Mouse (Mus musculus): ENCODE results near the gene Itprid2. TPM values are rescaled to one million over a fixed set of nuclear protein-coding genes. Genes with fewer than 3 reads are reported as not detected.

Gene Itprid2
- polyA plus RNA-seq, 1 experiment: 13.4 TPM

- no peak overlapping the region for H3K27ac ChIP-seq (ENCODE audit: insufficient read depth, low read length)
- no peaks in the 10 kb centered on the region for H3K36me3 ChIP-seq (ENCODE audit: control insufficient read depth, insufficient read depth, low read length, poor library complexity, severe bottlenecking)
- no peak overlapping the region for H3K9ac ChIP-seq (ENCODE audit: low read depth, poor library complexity, severe bottlenecking)
- H3K4me1 ChIP-seq (ENCODE audit: control insufficient read depth, insufficient read depth, low read length): no peaks in the 10 kb centered on the region
- no peaks in the 10 kb centered on the region for H3K27me3 ChIP-seq (ENCODE audit: control insufficient read depth, insufficient read depth, low read length, poor library complexity, severe bottlenecking)
- TF ChIP-seq POLR2A (IDR thresholded peaks at IDR 0.05; ENCODE audit: insufficient read depth, low read length): no peak
- TF ChIP-seq EP300 (IDR thresholded peaks at IDR 0.05; ENCODE audit: insufficient read depth, low read depth, low read length): no peak
- no peak for TF ChIP-seq CTCF (IDR thresholded peaks at IDR 0.05; ENCODE audit: low read depth, low read length)
- no peak overlapping the region for H3K4me3 ChIP-seq (ENCODE audit: low read depth, low read length)
- no peaks in the 10 kb centered on the region for H3K9me3 ChIP-seq (replicated peaks; ENCODE audit: control insufficient read depth, insufficient read depth, low read length, poor library complexity, severe bottlenecking)
Measured at GRCm38 (mm10) chr2:79704773-79705172, 69.6 kb downstream of the Itprid2 start.

- Histone ChIP-seq H3K27me3 (ENCODE audit: control insufficient read depth, insufficient read depth, low read length, poor library complexity, severe bottlenecking) (no peaks in the 10 kb centered on the region), H3K36me3 (ENCODE audit: control insufficient read depth, insufficient read depth, low read length, poor library complexity, severe bottlenecking) (no peaks in the 10 kb centered on the region), H3K4me3 (ENCODE audit: low read depth, low read length) (no peak within 1 kb of the TSS), H3K9me3 (replicated peaks; ENCODE audit: control insufficient read depth, insufficient read depth, low read length, poor library complexity, severe bottlenecking) (no peaks in the 10 kb centered on the region), H3K9ac (ENCODE audit: low read depth, poor library complexity, severe bottlenecking) (no peak within 1 kb of the TSS), H3K4me1 (ENCODE audit: control insufficient read depth, insufficient read depth, low read length) (no peaks in the 10 kb centered on the region), H3K27ac (ENCODE audit: insufficient read depth, low read length) (no peak within 1 kb of the TSS)
- TF ChIP-seq EP300 (IDR thresholded peaks at IDR 0.05; ENCODE audit: insufficient read depth, low read depth, low read length): no peak
Measured at GRCm38 (mm10) chr2:79707575-79707974, 72.4 kb downstream of the Itprid2 start, which contains the start of gene Ppp1r1c. TSS of gene Ppp1r1c (plus strand) at chr2:79707780.

DNA sequence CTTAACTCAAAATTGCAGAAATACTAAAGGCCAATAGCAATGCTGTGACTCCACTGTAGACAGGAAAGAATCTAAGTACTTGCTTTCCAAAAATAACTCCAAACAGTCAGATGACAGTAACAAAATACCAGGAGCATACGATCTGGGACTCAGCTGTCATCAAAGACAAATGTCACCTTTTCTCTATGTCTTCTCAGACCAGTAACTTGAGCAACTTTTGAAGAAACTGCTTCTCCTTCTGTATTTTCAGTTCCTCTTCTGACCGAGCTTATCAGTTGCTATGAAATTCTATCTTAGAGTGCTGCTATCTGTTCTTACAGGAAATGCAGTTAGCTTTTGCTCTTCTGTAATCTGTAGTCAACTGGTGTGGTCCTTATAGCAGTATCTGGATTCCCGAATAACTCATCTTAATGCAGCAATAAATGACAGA, 78.5 kb downstream of the Itprid2 start:
- H3K36me3 ChIP-seq (ENCODE audit: control insufficient read depth, insufficient read depth, low read length, poor library complexity, severe bottlenecking): no peaks in the 10 kb centered on the region

GRCm38 (mm10) chr2:79714745-79715144, 79.6 kb downstream of the Itprid2 start:
- H3K9ac ChIP-seq (ENCODE audit: low read depth, poor library complexity, severe bottlenecking): no peak overlapping the region
- no peaks in the 10 kb centered on the region for H3K4me1 ChIP-seq (ENCODE audit: control insufficient read depth, insufficient read depth, low read length)
- H3K9me3 ChIP-seq (replicated peaks; ENCODE audit: control insufficient read depth, insufficient read depth, low read length, poor library complexity, severe bottlenecking): no peaks in the 10 kb centered on the region
- no peaks in the 10 kb centered on the region; the same call in 1 of the 2 replicates for H3K27me3 ChIP-seq (ENCODE audit: control insufficient read depth, insufficient read depth, low read length, poor library complexity, severe bottlenecking)
- no peak overlapping the region for H3K27ac ChIP-seq (ENCODE audit: insufficient read depth, low read length)
- H3K4me3 ChIP-seq (ENCODE audit: low read depth, low read length): no peak overlapping the region
- TF ChIP-seq EP300 (IDR thresholded peaks at IDR 0.05; ENCODE audit: insufficient read depth, low read depth, low read length) (no peak), CTCF (IDR thresholded peaks at IDR 0.05; ENCODE audit: low read depth, low read length) (no peak), POLR2A (IDR thresholded peaks at IDR 0.05; ENCODE audit: insufficient read depth, low read length) (no peak)
- no peaks in the 10 kb centered on the region for H3K36me3 ChIP-seq (ENCODE audit: control insufficient read depth, insufficient read depth, low read length, poor library complexity, severe bottlenecking)

More for the DNA sequence above, 78.5 kb downstream of the Itprid2 start:
- Histone ChIP-seq H3K27ac (ENCODE audit: insufficient read depth, low read length) (no peak overlapping the region), H3K9ac (ENCODE audit: low read depth, poor library complexity, severe bottlenecking) (no peak overlapping the region), H3K9me3 (replicated peaks; ENCODE audit: control insufficient read depth, insufficient read depth, low read length, poor library complexity, severe bottlenecking) (no peaks in the 10 kb centered on the region), H3K4me3 (ENCODE audit: low read depth, low read length) (no peak overlapping the region), H3K4me1 (ENCODE audit: control insufficient read depth, insufficient read depth, low read length) (no peaks in the 10 kb centered on the region), H3K27me3 (ENCODE audit: control insufficient read depth, insufficient read depth, low read length, poor library complexity, severe bottlenecking) (no peaks in the 10 kb centered on the region; the same call in 1 of the 2 replicates)
- TF ChIP-seq POLR2A (IDR thresholded peaks at IDR 0.05; ENCODE audit: insufficient read depth, low read length): no peak
- no peak for TF ChIP-seq EP300 (IDR thresholded peaks at IDR 0.05; ENCODE audit: insufficient read depth, low read depth, low read length)
- TF ChIP-seq CTCF (IDR thresholded peaks at IDR 0.05; ENCODE audit: low read depth, low read length): no peak

DNA sequence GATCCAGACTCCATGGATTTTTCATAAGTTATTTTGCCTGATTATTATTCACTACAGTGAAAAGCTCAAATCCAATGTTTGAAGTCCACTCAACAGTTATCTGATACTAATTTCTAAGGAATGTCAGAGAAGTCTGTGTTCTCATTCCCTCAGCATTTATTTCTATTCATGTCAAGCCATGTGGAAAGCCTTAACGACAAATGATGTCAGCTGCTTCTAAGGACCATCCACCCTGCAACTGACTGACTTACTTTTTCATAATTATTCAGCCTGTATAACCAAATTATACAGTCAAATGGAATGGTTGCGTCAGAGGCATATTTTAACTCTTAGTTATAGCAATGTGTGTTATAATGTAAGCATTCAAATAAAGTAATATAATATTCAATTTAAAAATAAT, 80.8 kb downstream of the Itprid2 start:
- Histone ChIP-seq H3K4me1 (ENCODE audit: control insufficient read depth, insufficient read depth, low read length) (no peaks in the 10 kb centered on the region), H3K4me3 (ENCODE audit: low read depth, low read length) (no peak overlapping the region), H3K27me3 (ENCODE audit: control insufficient read depth, insufficient read depth, low read length, poor library complexity, severe bottlenecking) (no peaks in the 10 kb centered on the region; the same call in 1 of the 2 replicates), H3K36me3 (ENCODE audit: control insufficient read depth, insufficient read depth, low read length, poor library complexity, severe bottlenecking) (no peaks in the 10 kb centered on the region), H3K9ac (ENCODE audit: low read depth, poor library complexity, severe bottlenecking) (no peak overlapping the region), H3K27ac (ENCODE audit: insufficient read depth, low read length) (no peak overlapping the region), H3K9me3 (replicated peaks; ENCODE audit: control insufficient read depth, insufficient read depth, low read length, poor library complexity, severe bottlenecking) (no peaks in the 10 kb centered on the region)
- no peak for TF ChIP-seq EP300 (IDR thresholded peaks at IDR 0.05; ENCODE audit: insufficient read depth, low read depth, low read length)
- no peak for TF ChIP-seq CTCF (IDR thresholded peaks at IDR 0.05; ENCODE audit: low read depth, low read length)
- no peak for TF ChIP-seq POLR2A (IDR thresholded peaks at IDR 0.05; ENCODE audit: insufficient read depth, low read length)

GRCm38 (mm10) chr2:79717846-79718245, 82.7 kb downstream of the Itprid2 start:
- no peak for TF ChIP-seq EP300 (IDR thresholded peaks at IDR 0.05; ENCODE audit: insufficient read depth, low read depth, low read length)
- TF ChIP-seq CTCF (IDR thresholded peaks at IDR 0.05; ENCODE audit: low read depth, low read length): no peak
- no peak for TF ChIP-seq POLR2A (IDR thresholded peaks at IDR 0.05; ENCODE audit: insufficient read depth, low read length)
- H3K36me3 ChIP-seq (ENCODE audit: control insufficient read depth, insufficient read depth, low read length, poor library complexity, severe bottlenecking): no peaks in the 10 kb centered on the region
- no peaks in the 10 kb centered on the region; the same call in 1 of the 2 replicates for H3K27me3 ChIP-seq (ENCODE audit: control insufficient read depth, insufficient read depth, low read length, poor library complexity, severe bottlenecking)
- no peak overlapping the region for H3K27ac ChIP-seq (ENCODE audit: insufficient read depth, low read length)
- no peaks in the 10 kb centered on the region for H3K4me1 ChIP-seq (ENCODE audit: control insufficient read depth, insufficient read depth, low read length)
- H3K9me3 ChIP-seq (replicated peaks; ENCODE audit: control insufficient read depth, insufficient read depth, low read length, poor library complexity, severe bottlenecking): no peaks in the 10 kb centered on the region
- no peak overlapping the region for H3K4me3 ChIP-seq (ENCODE audit: low read depth, low read length)
- H3K9ac ChIP-seq (ENCODE audit: low read depth, poor library complexity, severe bottlenecking): no peak overlapping the region

Data from ES-Bruce4 (cell line).